Mouse (Mus musculus) spleen, postnatal 0 days (tissue): Measurements from ENCODE around the gene Aldh1l2. TPM values are rescaled to one million over a fixed set of nuclear protein-coding genes. Genes with fewer than 3 reads are reported as not detected.

Source experiments
- polyA plus RNA-seq: library from polyadenylated mRNA; unstranded; fragments of >200 nt; fragmentation: Nextera tagmentation; extraction: Ambion mirVana; gene quantifications from 2 replicates; pipeline ENCODE4 v1.2.1, GENCODE M21; 2015

Gene Aldh1l2
- 0.04 and 0.15 TPM in 2 replicates for polyA plus RNA-seq

GRCm38 (mm10) chr10:83533910-83534283 lies at the start of gene Aldh1l2:
Aldh1l2 (minus strand) TSS chr10:83534140.

GRCm38 (mm10) chr10:83543439-83544102 lies 9.6 kb upstream of the Aldh1l2 start, which contains the start of gene Washc4:
Washc4 (plus strand) TSS chr10:83543752.

Other genes with a start within 250 kb of the Aldh1l2 start
- gene Slc41a2, start 196.3 kb downstream of the Aldh1l2 start, polyA plus RNA-seq = 0.15 and 0.22 TPM in 2 replicates
- gene D10Wsu102e, start 173.9 kb downstream of the Aldh1l2 start, polyA plus RNA-seq = 0.31 and 0.32 TPM in 2 replicates
- gene Washc4, start 9.6 kb upstream of the Aldh1l2 start, polyA plus RNA-seq = 14.3 and 14.7 TPM in 2 replicates
- 8.5 and 11.8 TPM in 2 replicates for gene Appl2, start 114.6 kb upstream of the Aldh1l2 start, polyA plus RNA-seq
- 1.2 and 1.3 TPM in 2 replicates for gene 1500009L16Rik, start 188.7 kb upstream of the Aldh1l2 start, polyA plus RNA-seq